Mouse (Mus musculus): Measurements from ENCODE around the gene Anks1b. TPM values are rescaled to one million over a fixed set of nuclear protein-coding genes. Genes with fewer than 3 reads are reported as not detected.
A peak's percentile ranks its signal among the peaks of the same experiment; 100 is the strongest.

The Anks1b gene
- polyA plus RNA-seq, 1 experiment = 1.3 TPM

- Histone ChIP-seq H3K4me3 (ENCODE audit: insufficient read depth, low read depth, low read length) (no peak overlapping the region), H3K27ac (ENCODE audit: insufficient read depth, low read depth, low read length) (no peak overlapping the region), H3K27me3 (replicated peaks; ENCODE audit: control insufficient read depth, insufficient read depth, low read length) (no peaks in the 10 kb centered on the region; the same call in 1 of the 2 replicates), H3K4me1 (ENCODE audit: control insufficient read depth, insufficient read depth, low read length) (no peaks in the 10 kb centered on the region), H3K36me3 (ENCODE audit: control insufficient read depth, insufficient read depth, low read length) (no peaks in the 10 kb centered on the region)
- DNase-seq = no peak
- 67% methylated on average over 14 of the region's 14 CpGs for WGBS
- no peak for TF ChIP-seq CTCF (conservative IDR thresholded peaks at IDR 0.05; ENCODE audit: insufficient read depth, insufficient read length, low read depth, low read length)
- TF ChIP-seq POLR2A (IDR thresholded peaks at IDR 0.05; ENCODE audit: low read depth, low read length) = no peak
Observed at GRCm38 (mm10) chr10:90965671-90966315, 1092.5 kb downstream of the Anks1b start.

GRCm38 (mm10) chr10:90966821-90967220, 1093.5 kb downstream of the Anks1b start:
- TF ChIP-seq CTCF (conservative IDR thresholded peaks at IDR 0.05; ENCODE audit: insufficient read depth, insufficient read length, low read depth, low read length) (no peak), POLR2A (IDR thresholded peaks at IDR 0.05; ENCODE audit: low read depth, low read length) (no peak)
- DNase-seq = no peak
- Histone ChIP-seq H3K36me3 (ENCODE audit: control insufficient read depth, insufficient read depth, low read length) (no peaks in the 10 kb centered on the region), H3K4me1 (ENCODE audit: control insufficient read depth, insufficient read depth, low read length) (no peaks in the 10 kb centered on the region), H3K27ac (ENCODE audit: insufficient read depth, low read depth, low read length) (no peak overlapping the region), H3K27me3 (replicated peaks; ENCODE audit: control insufficient read depth, insufficient read depth, low read length) (no peaks in the 10 kb centered on the region; the same call in 1 of the 2 replicates), H3K4me3 (ENCODE audit: insufficient read depth, low read depth, low read length) (no peak overlapping the region)
- WGBS = 15% methylated on average over 9 of the region's 9 CpGs

DNA sequence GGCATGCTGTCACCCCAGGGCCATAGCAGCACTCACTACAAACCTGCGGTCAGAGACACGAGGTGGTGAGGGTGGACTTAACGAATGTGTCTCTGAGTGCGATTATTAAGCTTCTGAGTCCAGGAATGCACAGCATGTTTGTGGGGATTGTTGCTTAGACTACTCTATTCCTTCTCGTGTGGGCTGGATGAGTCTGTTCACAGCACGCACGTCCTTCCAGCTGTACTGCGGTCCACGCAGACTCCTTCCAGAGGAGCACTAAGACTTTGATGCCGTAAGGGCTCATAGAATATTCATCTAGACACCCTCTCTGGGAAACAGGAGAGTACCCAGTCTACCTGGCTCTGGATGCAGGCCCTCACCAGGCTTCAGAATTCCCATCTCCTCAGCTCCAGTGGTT, 1094.9 kb downstream of the Anks1b start:
- TF ChIP-seq CTCF (conservative IDR thresholded peaks at IDR 0.05; ENCODE audit: insufficient read depth, insufficient read length, low read depth, low read length) (no peak), POLR2A (IDR thresholded peaks at IDR 0.05; ENCODE audit: low read depth, low read length) (no peak)
- no peaks in the 10 kb centered on the region for H3K4me1 ChIP-seq (ENCODE audit: control insufficient read depth, insufficient read depth, low read length)
- no peak overlapping the region for H3K4me3 ChIP-seq (ENCODE audit: insufficient read depth, low read depth, low read length)
- WGBS = 96% methylated on average over 10 of the region's 10 CpGs
- no peak for DNase-seq
- no peaks in the 10 kb centered on the region; the same call in 1 of the 2 replicates for H3K27me3 ChIP-seq (replicated peaks; ENCODE audit: control insufficient read depth, insufficient read depth, low read length)
- H3K36me3 ChIP-seq (ENCODE audit: control insufficient read depth, insufficient read depth, low read length) = no peaks in the 10 kb centered on the region
- H3K27ac ChIP-seq (ENCODE audit: insufficient read depth, low read depth, low read length) = no peak overlapping the region

DNA sequence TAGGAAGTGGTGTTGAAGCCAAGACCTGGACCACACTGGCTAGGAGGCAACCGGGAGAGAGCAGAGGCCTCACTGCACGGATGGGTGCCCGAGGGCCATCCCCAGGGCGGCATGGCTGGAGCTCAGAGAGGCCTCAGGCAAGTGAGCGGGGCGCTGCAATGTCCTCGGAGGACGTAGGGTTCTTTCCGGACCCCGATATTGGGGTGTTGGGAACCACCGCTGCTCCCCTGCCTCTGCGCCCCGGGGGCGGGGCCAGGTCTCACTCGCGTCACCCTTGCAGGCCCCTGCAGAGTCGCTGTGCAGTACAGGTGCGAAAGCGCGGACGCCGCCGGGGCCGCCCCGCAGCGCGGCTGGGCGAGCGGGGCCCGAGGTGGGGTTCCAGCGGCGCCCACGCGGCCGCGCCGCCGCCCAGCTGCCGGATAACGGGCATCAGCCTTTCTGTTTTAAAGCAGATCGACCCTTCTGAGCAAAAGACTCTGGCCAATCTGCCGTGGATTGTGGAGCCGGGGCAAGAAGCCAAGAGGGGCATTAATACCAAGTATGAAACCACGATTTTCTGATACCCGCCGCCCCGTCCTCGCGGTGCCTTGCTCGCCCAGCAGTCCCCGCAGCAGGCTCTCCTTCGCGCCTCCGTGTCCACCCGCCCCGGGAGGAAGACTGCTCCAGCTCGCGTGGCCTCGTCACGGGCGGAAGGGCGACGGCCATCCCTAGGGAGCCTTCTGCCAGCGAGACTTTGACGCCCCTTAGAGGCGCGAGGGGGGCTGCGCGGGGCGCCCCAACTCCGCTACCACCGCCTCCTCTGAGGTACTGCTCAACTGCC, 1096.3 kb downstream of the Anks1b start:
- DNase-seq = peak; percentile 17
- 4% methylated on average over 72 of the region's 72 CpGs for WGBS
- Histone ChIP-seq H3K4me3 (ENCODE audit: insufficient read depth, low read depth, low read length) (peak overlapping the region; percentile 3; the same call in 1 of the 2 replicates), H3K27me3 (replicated peaks; ENCODE audit: control insufficient read depth, insufficient read depth, low read length) (no peaks in the 10 kb centered on the region; the same call in 1 of the 2 replicates), H3K27ac (ENCODE audit: insufficient read depth, low read depth, low read length) (no peak overlapping the region), H3K4me1 (ENCODE audit: control insufficient read depth, insufficient read depth, low read length) (no peaks in the 10 kb centered on the region), H3K36me3 (ENCODE audit: control insufficient read depth, insufficient read depth, low read length) (no peaks in the 10 kb centered on the region)
- no peak for TF ChIP-seq CTCF (conservative IDR thresholded peaks at IDR 0.05; ENCODE audit: insufficient read depth, insufficient read length, low read depth, low read length)
- TF ChIP-seq POLR2A (IDR thresholded peaks at IDR 0.05; ENCODE audit: low read depth, low read length) = no peak

GRCm38 (mm10) chr10:90970560-90970959, 1097.3 kb downstream of the Anks1b start:
- 33% methylated on average over 4 of the region's 4 CpGs for WGBS
- DNase-seq = peak; percentile 12
- TF ChIP-seq CTCF (conservative IDR thresholded peaks at IDR 0.05; ENCODE audit: insufficient read depth, insufficient read length, low read depth, low read length) = no peak
- no peak for TF ChIP-seq POLR2A (IDR thresholded peaks at IDR 0.05; ENCODE audit: low read depth, low read length)
- Histone ChIP-seq H3K27me3 (replicated peaks; ENCODE audit: control insufficient read depth, insufficient read depth, low read length) (no peaks in the 10 kb centered on the region; the same call in 1 of the 2 replicates), H3K4me3 (ENCODE audit: insufficient read depth, low read depth, low read length) (no peak overlapping the region), H3K36me3 (ENCODE audit: control insufficient read depth, insufficient read depth, low read length) (no peaks in the 10 kb centered on the region), H3K4me1 (ENCODE audit: control insufficient read depth, insufficient read depth, low read length) (no peaks in the 10 kb centered on the region), H3K27ac (ENCODE audit: insufficient read depth, low read depth, low read length) (no peak overlapping the region)

- TF ChIP-seq POLR2A (IDR thresholded peaks at IDR 0.05; ENCODE audit: low read depth, low read length) (no peak), CTCF (conservative IDR thresholded peaks at IDR 0.05; ENCODE audit: insufficient read depth, insufficient read length, low read depth, low read length) (no peak)
- WGBS = 65% methylated on average over 2 of the region's 2 CpGs
- no peaks in the 10 kb centered on the region; the same call in 1 of the 2 replicates for H3K27me3 ChIP-seq (replicated peaks; ENCODE audit: control insufficient read depth, insufficient read depth, low read length)
- DNase-seq = no peak
- no peak overlapping the region for H3K27ac ChIP-seq (ENCODE audit: insufficient read depth, low read depth, low read length)
- no peaks in the 10 kb centered on the region for H3K36me3 ChIP-seq (ENCODE audit: control insufficient read depth, insufficient read depth, low read length)
- no peaks in the 10 kb centered on the region for H3K4me1 ChIP-seq (ENCODE audit: control insufficient read depth, insufficient read depth, low read length)
- no peak overlapping the region for H3K4me3 ChIP-seq (ENCODE audit: insufficient read depth, low read depth, low read length)
Observed at GRCm38 (mm10) chr10:90974084-90974483, 1100.8 kb downstream of the Anks1b start.

- WGBS = 65% methylated on average over 6 of the region's 6 CpGs
- TF ChIP-seq POLR2A (IDR thresholded peaks at IDR 0.05; ENCODE audit: low read depth, low read length) (no peak), CTCF (conservative IDR thresholded peaks at IDR 0.05; ENCODE audit: insufficient read depth, insufficient read length, low read depth, low read length) (no peak)
- Histone ChIP-seq H3K4me3 (ENCODE audit: insufficient read depth, low read depth, low read length) (no peak overlapping the region), H3K4me1 (ENCODE audit: control insufficient read depth, insufficient read depth, low read length) (no peaks in the 10 kb centered on the region), H3K27ac (ENCODE audit: insufficient read depth, low read depth, low read length) (no peak overlapping the region), H3K36me3 (ENCODE audit: control insufficient read depth, insufficient read depth, low read length) (no peaks in the 10 kb centered on the region), H3K27me3 (replicated peaks; ENCODE audit: control insufficient read depth, insufficient read depth, low read length) (no peaks in the 10 kb centered on the region; the same call in 1 of the 2 replicates)
- DNase-seq = no peak
Observed at GRCm38 (mm10) chr10:90974491-90974890, 1101.2 kb downstream of the Anks1b start.

Data from kidney, adult 2 months (tissue).